Mouse (Mus musculus): ENCODE data around the gene Zbtb9. TPM values are rescaled to one million over a fixed set of nuclear protein-coding genes. Genes with fewer than 3 reads are reported as not detected.

The Zbtb9 gene
- total and polyA plus RNA-seq, 3 experiments, result 10.7 to 13.4 TPM; not detected in 1

DNA sequence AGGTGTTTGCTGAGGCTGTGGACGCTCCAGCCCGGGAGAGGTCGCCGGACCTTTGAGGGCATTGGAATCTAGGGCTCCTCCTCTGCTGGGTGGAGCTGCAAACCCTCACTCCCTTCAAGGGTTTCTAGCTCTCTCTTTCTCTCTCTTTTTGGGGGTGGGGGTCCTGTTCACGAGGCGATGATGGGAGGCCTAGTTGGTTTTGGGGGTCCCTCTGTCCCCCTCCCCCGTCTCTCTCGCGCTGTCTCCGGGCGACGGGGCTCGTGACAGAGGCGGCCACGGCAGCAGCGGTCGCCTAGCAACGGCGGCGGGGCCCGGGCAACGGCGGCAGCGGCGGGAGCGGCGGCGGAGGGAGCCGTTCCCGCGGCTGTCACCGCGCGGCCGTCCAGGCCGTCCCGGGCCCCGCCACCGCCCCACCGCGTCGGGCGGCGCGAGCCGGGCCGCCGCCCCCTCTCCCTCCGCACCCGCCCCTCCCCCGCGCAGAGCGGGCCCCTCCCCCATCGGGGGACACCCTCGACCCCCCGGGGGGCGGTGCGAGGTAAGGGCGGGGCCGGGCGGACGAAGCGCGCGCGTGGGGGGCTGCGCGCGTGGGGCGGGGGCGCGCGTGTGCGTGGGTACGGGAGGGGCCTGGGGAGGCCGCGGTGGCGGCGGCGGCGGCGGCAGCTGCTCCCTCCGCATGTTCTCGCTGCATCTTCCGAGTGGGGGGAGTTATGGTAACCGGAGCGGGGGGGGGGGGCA is 24.5 kb upstream of the Zbtb9 start:
- H3K79me2 ChIP-seq (ENCODE audit: control insufficient read depth, insufficient read depth, low read length, poor library complexity), result no peaks in the 10 kb centered on the region
- DNase-seq (ENCODE audit: low read depth, low spot score), result peak; percentile 24
- H3K4me3 ChIP-seq (ENCODE audit: control insufficient read depth in 1 of 2, insufficient read depth in 1 of 2, low read depth in 2 of 2, low read length in 2 of 2), result peak overlapping the region; percentile 58 to 75; a peak in 3 of 4 replicates
- H3K9ac ChIP-seq (ENCODE audit: control insufficient read depth, low read depth, low read length, poor library complexity, severe bottlenecking), result peak overlapping the region; percentile 69
- peaks cover 0 to 3% of the 10 kb centered on the region in 2 experiments; a peak in 1 of 4 replicates for H3K36me3 ChIP-seq (ENCODE audit: control insufficient read depth in 1 of 2, insufficient read depth in 2 of 2, low read length in 2 of 2)
- TF ChIP-seq CTCF (IDR thresholded peaks at IDR 0.05 in 2 of 3, conservative IDR thresholded peaks at IDR 0.05 in 1 of 3; ENCODE audit: control insufficient read depth in 1 of 3, insufficient read depth in 1 of 3, low read depth in 2 of 3, low read length in 3 of 3, poor library complexity in 1 of 3, severe bottlenecking in 1 of 3), result 0 out of 6 replicates have a peak, but pooled peaks of 1 of the 3 experiments have one; percentile 9
- TF ChIP-seq MAX (IDR thresholded peaks at IDR 0.05; ENCODE audit: low read length), result no peak
- no peak for TF ChIP-seq MYC (IDR thresholded peaks at IDR 0.05; ENCODE audit: low read depth, low read length)
- no peak for TF ChIP-seq RAD21 (IDR thresholded peaks at IDR 0.05; ENCODE audit: low read depth, low read length)
- TF ChIP-seq MXI1 (IDR thresholded peaks at IDR 0.05; ENCODE audit: low read depth, low read length), result peak; percentile 77
- TF ChIP-seq SIN3A (IDR thresholded peaks at IDR 0.05; ENCODE audit: low read length), result peak; percentile 42
- TF ChIP-seq MEF2A (IDR thresholded peaks at IDR 0.05; ENCODE audit: extremely low read depth, insufficient replicate concordance, low read depth, low read length, poor library complexity, severe bottlenecking), result no peak
- TF ChIP-seq BHLHE40 (IDR thresholded peaks at IDR 0.05; ENCODE audit: borderline replicate concordance, low read depth, low read length), result no peak
- no peak for TF ChIP-seq RCOR1 (IDR thresholded peaks at IDR 0.05; ENCODE audit: low read depth, low read length)
- TF ChIP-seq USF1 (IDR thresholded peaks at IDR 0.05; ENCODE audit: low read depth, low read length), result 0 out of 2 replicates have a peak, but pooled peaks have one; percentile 27
- TF ChIP-seq MYB (IDR thresholded peaks at IDR 0.05; ENCODE audit: low read depth, low read length), result no peak
- peaks cover 0 to 15% of the 10 kb centered on the region in 2 experiments; a peak in 2 of 4 replicates for H3K4me1 ChIP-seq (ENCODE audit: control insufficient read depth in 1 of 2, insufficient read depth in 2 of 2, low read length in 2 of 2)
- no peaks in the 10 kb centered on the region for H3K27me3 ChIP-seq (ENCODE audit: control insufficient read depth in 1 of 2, insufficient read depth in 2 of 2, low read length in 2 of 2)
- H3K27ac ChIP-seq (ENCODE audit: control insufficient read depth, low read depth, low read length), result no peak overlapping the region
- H3K9me3 ChIP-seq (replicated peaks; ENCODE audit: insufficient read depth, low read length), result no peaks in the 10 kb centered on the region

DNA sequence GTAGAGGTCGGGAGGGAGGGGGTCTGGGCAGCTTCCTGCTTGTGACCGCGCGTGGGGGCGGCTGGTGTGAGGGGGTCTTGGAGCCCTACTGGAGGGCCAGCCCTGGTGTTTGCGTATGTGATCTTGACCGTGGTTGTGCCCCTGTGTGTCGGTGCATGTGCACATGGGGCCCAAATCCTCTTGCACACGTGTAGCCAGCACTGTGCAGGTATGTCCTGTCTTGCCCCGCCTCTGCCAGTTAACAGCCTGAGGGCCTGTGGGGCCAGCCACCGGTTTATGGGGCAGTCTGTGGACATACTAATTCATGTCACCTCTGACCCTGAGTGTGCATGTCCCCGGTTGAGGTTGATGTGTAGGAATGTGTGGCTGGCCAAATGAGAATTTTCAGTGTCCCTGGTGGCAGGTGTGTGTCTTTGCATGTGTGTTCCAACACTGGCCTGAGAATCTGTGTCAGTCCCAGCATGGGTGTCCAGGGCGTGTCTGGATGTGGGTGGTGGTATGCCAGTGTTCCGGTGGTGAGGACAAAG is 23.9 kb upstream of the Zbtb9 start:
- Histone ChIP-seq H3K4me1 (ENCODE audit: control insufficient read depth in 1 of 2, insufficient read depth in 2 of 2, low read length in 2 of 2) (peaks cover 0 to 15% of the 10 kb centered on the region in 2 experiments; a peak in 2 of 4 replicates), H3K9me3 (replicated peaks; ENCODE audit: insufficient read depth, low read length) (no peaks in the 10 kb centered on the region), H3K9ac (ENCODE audit: control insufficient read depth, low read depth, low read length, poor library complexity, severe bottlenecking) (no peak overlapping the region), H3K27ac (ENCODE audit: control insufficient read depth, low read depth, low read length) (no peak overlapping the region), H3K27me3 (ENCODE audit: control insufficient read depth in 1 of 2, insufficient read depth in 2 of 2, low read length in 2 of 2) (no peaks in the 10 kb centered on the region), H3K79me2 (ENCODE audit: control insufficient read depth, insufficient read depth, low read length, poor library complexity) (no peaks in the 10 kb centered on the region), H3K36me3 (ENCODE audit: control insufficient read depth in 1 of 2, insufficient read depth in 2 of 2, low read length in 2 of 2) (peaks cover 0 to 3% of the 10 kb centered on the region in 2 experiments; a peak in 1 of 4 replicates), H3K4me3 (ENCODE audit: control insufficient read depth in 1 of 2, insufficient read depth in 1 of 2, low read depth in 2 of 2, low read length in 2 of 2) (0 out of 4 replicates have a peak overlapping the region, but pooled peaks of 1 of the 2 experiments have one; percentile 1)
- TF ChIP-seq JUND (IDR thresholded peaks at IDR 0.05; ENCODE audit: low read depth, low read length), result no peak
- peak in 2 of 3 experiments; percentile 4 to 44; a peak in 2 of 6 replicates for TF ChIP-seq CTCF (IDR thresholded peaks at IDR 0.05 in 2 of 3, conservative IDR thresholded peaks at IDR 0.05 in 1 of 3; ENCODE audit: control insufficient read depth in 1 of 3, insufficient read depth in 1 of 3, low read depth in 2 of 3, low read length in 3 of 3, poor library complexity in 1 of 3, severe bottlenecking in 1 of 3)
- peak; percentile 57 for DNase-seq (ENCODE audit: low read depth, low spot score)
